Mouse (Mus musculus) hindbrain, embryonic 10.5 days (tissue): ENCODE measurements around the gene Xrcc3. TPM values are rescaled to one million over a fixed set of nuclear protein-coding genes. Genes with fewer than 3 reads are reported as not detected.
A peak's percentile ranks its signal among the peaks of the same experiment; 100 is the strongest.

ENCODE experiments used
- DNase-seq: peaks from one replicate; pipeline ENCODE4 v3.0.0-alpha.2; 2017; ENCODE audit warnings: low spot score
- H3K27ac ChIP-seq: fragments of 300-500 bp; sonication (generic); 2 replicates; pipeline ENCODE4 v1.5.1; 2016; ENCODE audit warnings: mild to moderate bottlenecking, moderate library complexity
- H3K27me3 ChIP-seq: fragments of 300-500 bp; sonication (generic); 2 replicates; pipeline ENCODE4 v1.6.1; 2016; ENCODE audit warnings: mild to moderate bottlenecking; ENCODE audit not compliant: poor library complexity, insufficient read depth, severe bottlenecking
- H3K36me3 ChIP-seq: fragments of 300-500 bp; sonication (generic); 2 replicates; pipeline ENCODE4 v1.6.1; 2016; ENCODE audit warnings: mild to moderate bottlenecking, moderate library complexity
- H3K4me1 ChIP-seq: fragments of 300-500 bp; sonication (generic); replicated peaks from 2 replicates; pipeline ENCODE4 v1.6.1; 2016; ENCODE audit warnings: mild to moderate bottlenecking
- H3K4me3 ChIP-seq: fragments of 300-500 bp; sonication (generic); 2 replicates; pipeline ENCODE4 v1.5.1; 2016; ENCODE audit warnings: mild to moderate bottlenecking, moderate library complexity
- H3K9me3 ChIP-seq: fragments of 300-500 bp; sonication (generic); 2 replicates; pipeline ENCODE4 v1.6.1; 2016; ENCODE audit warnings: mild to moderate bottlenecking, moderate library complexity
- WGBS: fragments of 180-500 bp; shearing (Covaris S2); methylation state at CpG from one replicate; pipeline ENCODE4 v1.1.7; 2016; 5-methylcytosine and 5-hydroxymethylcytosine counted together
- polyA plus RNA-seq: library from polyadenylated mRNA; unstranded; fragments of >200 nt; fragmentation: Nextera tagmentation; extraction: Ambion mirVana; gene quantifications from 2 replicates; pipeline ENCODE4 v1.2.1, GENCODE M21; 2016

Gene Xrcc3
- polyA plus RNA-seq, 1 experiment from 2014 or later, result 13.2 TPM

- 79% methylated on average over 5 of the region's 5 CpGs for WGBS
- Histone ChIP-seq H3K9me3 (no peaks in the 10 kb centered on the region), H3K4me1 (peaks cover 18% of the 10 kb centered on the region), H3K4me3 (no peak overlapping the region), H3K36me3 (peaks cover 60% of the 10 kb centered on the region), H3K27me3 (no peaks in the 10 kb centered on the region), H3K27ac (no peak overlapping the region)
- DNase-seq, result no peak
Measured at GRCm38 (mm10) chr12:111832643-111833042, 19.0 kb upstream of the Xrcc3 start.

GRCm38 (mm10) chr12:111830375-111830774, 16.7 kb upstream of the Xrcc3 start:
- DNase-seq, result no peak
- H3K27ac ChIP-seq, result peak overlapping the region; percentile 57; the same call in 1 of the 2 replicates
- H3K36me3 ChIP-seq, result peaks cover 83% of the 10 kb centered on the region
- no peak overlapping the region for H3K4me3 ChIP-seq
- peaks cover 18% of the 10 kb centered on the region for H3K4me1 ChIP-seq
- 89% methylated on average over 10 of the region's 10 CpGs for WGBS
- no peaks in the 10 kb centered on the region for H3K27me3 ChIP-seq
- H3K9me3 ChIP-seq, result no peaks in the 10 kb centered on the region

GRCm38 (mm10) chr12:111829954-111830353, 16.3 kb upstream of the Xrcc3 start:
- H3K4me3 ChIP-seq, result no peak overlapping the region
- WGBS, result 84% methylated on average over 9 of the region's 9 CpGs
- peak overlapping the region; percentile 57; the same call in 1 of the 2 replicates for H3K27ac ChIP-seq
- H3K27me3 ChIP-seq, result no peaks in the 10 kb centered on the region
- DNase-seq, result no peak
- no peaks in the 10 kb centered on the region for H3K9me3 ChIP-seq
- peaks cover 87% of the 10 kb centered on the region for H3K36me3 ChIP-seq
- H3K4me1 ChIP-seq, result peaks cover 18% of the 10 kb centered on the region

- no peaks in the 10 kb centered on the region for H3K27me3 ChIP-seq
- no peak overlapping the region for H3K4me3 ChIP-seq
- H3K4me1 ChIP-seq, result peaks cover 18% of the 10 kb centered on the region
- no peak for DNase-seq
- peaks cover 89% of the 10 kb centered on the region for H3K36me3 ChIP-seq
- 66% methylated on average over 5 of the region's 5 CpGs for WGBS
- peak overlapping the region; percentile 57 for H3K27ac ChIP-seq
- no peaks in the 10 kb centered on the region for H3K9me3 ChIP-seq
Measured at GRCm38 (mm10) chr12:111829447-111829846, 15.8 kb upstream of the Xrcc3 start.

- WGBS, result 94% methylated on average over 12 of the region's 12 CpGs
- Histone ChIP-seq H3K9me3 (no peaks in the 10 kb centered on the region), H3K4me1 (peaks cover 22% of the 10 kb centered on the region), H3K36me3 (peaks cover 92% of the 10 kb centered on the region), H3K27me3 (no peaks in the 10 kb centered on the region), H3K4me3 (no peak overlapping the region), H3K27ac (no peak overlapping the region)
- DNase-seq, result no peak
Measured at GRCm38 (mm10) chr12:111827556-111827955, 13.9 kb upstream of the Xrcc3 start.

- Histone ChIP-seq H3K27me3 (no peaks in the 10 kb centered on the region), H3K4me3 (no peak overlapping the region), H3K9me3 (no peaks in the 10 kb centered on the region), H3K4me1 (peaks cover 31% of the 10 kb centered on the region), H3K36me3 (peaks cover 73% of the 10 kb centered on the region), H3K27ac (no peak overlapping the region)
- no peak for DNase-seq
- 71% methylated on average over 4 of the region's 4 CpGs for WGBS
Measured at GRCm38 (mm10) chr12:111821931-111822330, 8.3 kb upstream of the Xrcc3 start.

GRCm38 (mm10) chr12:111820708-111821107, 7.0 kb upstream of the Xrcc3 start:
- Histone ChIP-seq H3K27ac (0 out of 2 replicates have a peak overlapping the region, but pooled peaks have one; percentile 12), H3K27me3 (no peaks in the 10 kb centered on the region), H3K4me1 (peaks cover 44% of the 10 kb centered on the region), H3K4me3 (no peak overlapping the region), H3K9me3 (no peaks in the 10 kb centered on the region), H3K36me3 (peaks cover 61% of the 10 kb centered on the region)
- no peak for DNase-seq
- WGBS, result 93% methylated on average over 7 of the region's 7 CpGs

GRCm38 (mm10) chr12:111819936-111820335, 6.3 kb upstream of the Xrcc3 start:
- WGBS, result 84% methylated on average over 8 of the region's 8 CpGs
- Histone ChIP-seq H3K4me3 (no peak overlapping the region), H3K9me3 (no peaks in the 10 kb centered on the region)

GRCm38 (mm10) chr12:111817991-111818390, 4.3 kb upstream of the Xrcc3 start:
- 93% methylated on average over 8 of the region's 8 CpGs for WGBS

More at GRCm38 (mm10) chr12:111819936-111820335, 6.3 kb upstream of the Xrcc3 start:
- Histone ChIP-seq H3K27ac (no peak overlapping the region), H3K36me3 (peaks cover 53% of the 10 kb centered on the region), H3K27me3 (no peaks in the 10 kb centered on the region), H3K4me1 (peaks cover 51% of the 10 kb centered on the region)
- DNase-seq, result no peak

GRCm38 (mm10) chr12:111816967-111817366, 3.3 kb upstream of the Xrcc3 start:
- Histone ChIP-seq H3K4me1 (peaks cover 63% of the 10 kb centered on the region), H3K36me3 (peaks cover 28% of the 10 kb centered on the region; the same call in 1 of the 2 replicates), H3K9me3 (no peaks in the 10 kb centered on the region), H3K27me3 (no peaks in the 10 kb centered on the region), H3K4me3 (no peak overlapping the region), H3K27ac (no peak overlapping the region)
- DNase-seq, result no peak
- WGBS, result 80% methylated on average over 9 of the region's 9 CpGs

More at GRCm38 (mm10) chr12:111817991-111818390, 4.3 kb upstream of the Xrcc3 start:
- H3K9me3 ChIP-seq, result no peaks in the 10 kb centered on the region
- no peak overlapping the region for H3K4me3 ChIP-seq
- H3K27me3 ChIP-seq, result no peaks in the 10 kb centered on the region
- peaks cover 63% of the 10 kb centered on the region for H3K4me1 ChIP-seq
- DNase-seq, result no peak
- no peak overlapping the region for H3K27ac ChIP-seq
- H3K36me3 ChIP-seq, result peaks cover 33% of the 10 kb centered on the region

- DNase-seq, result no peak
- peaks cover 62% of the 10 kb centered on the region for H3K4me1 ChIP-seq
- peaks cover 30% of the 10 kb centered on the region; the same call in 1 of the 2 replicates for H3K36me3 ChIP-seq
- H3K9me3 ChIP-seq, result no peaks in the 10 kb centered on the region
- no peak overlapping the region for H3K27ac ChIP-seq
- no peaks in the 10 kb centered on the region for H3K27me3 ChIP-seq
- 59% methylated on average over 13 of the region's 13 CpGs for whole genome bisulfite sequencing
- peak overlapping the region; percentile 16; the same call in 1 of the 2 replicates for H3K4me3 ChIP-seq
Measured at GRCm38 (mm10) chr12:111816528-111816927, 2.9 kb upstream of the Xrcc3 start.

- Histone ChIP-seq H3K4me3 (peak overlapping the region; percentile 83), H3K9me3 (no peaks in the 10 kb centered on the region), H3K4me1 (peaks cover 63% of the 10 kb centered on the region), H3K36me3 (peaks cover 33% of the 10 kb centered on the region), H3K27me3 (no peaks in the 10 kb centered on the region), H3K27ac (peak overlapping the region; percentile 94)
- peak; percentile 17 for DNase-seq
- WGBS, result 27% methylated on average over 19 of the region's 19 CpGs
Measured at GRCm38 (mm10) chr12:111814769-111815762, 1.4 kb upstream of the Xrcc3 start.
